Mouse (Mus musculus) forebrain, embryonic 11.5 days (tissue): ENCODE measurements at regions not wholly inside any gene's neighbourhood (a gene's known extent, or its start where the extent isn't known, plus 50 kb on each side); places are given as distances from the start of the nearest gene placed in this dataset.
"Not testable (repeated sequence)": the region's sequence is repeated elsewhere in the genome, so short reads cannot be mapped to it uniquely, and the experiment has no call there.

Experiments
- ATAC-seq: fragments of 200-750 bp; cut with Nextera tagmentation; replicated peaks from 2 replicates; pipeline ENCODE4 v1.8.0; 2017; ENCODE audit warnings: moderate TSS enrichment; ENCODE audit not compliant: low FRiP score
- DNase-seq: peaks from one replicate; pipeline ENCODE4 v3.0.0-alpha.2; 2017; ENCODE audit warnings: low spot score
- H3K27ac ChIP-seq: fragments of 300-500 bp; sonication (generic); 2 replicates; pipeline ENCODE4 v1.5.1; 2014; ENCODE audit warnings: low read depth, low read length
- H3K27me3 ChIP-seq: fragments of 300-500 bp; sonication (generic); 2 replicates; pipeline ENCODE4 v1.6.1; 2014; ENCODE audit warnings: mild to moderate bottlenecking, low read length, mixed read lengths; ENCODE audit not compliant: control insufficient read depth, insufficient read depth
- H3K36me3 ChIP-seq: fragments of 300-500 bp; sonication (generic); 2 replicates; pipeline ENCODE4 v1.6.1; 2014; ENCODE audit warnings: mild to moderate bottlenecking, low read length, moderate library complexity, mixed read lengths; ENCODE audit not compliant: control insufficient read depth, insufficient read depth
- H3K4me1 ChIP-seq: fragments of 300-500 bp; sonication (generic); replicated peaks from 2 replicates; pipeline ENCODE4 v1.6.1; 2014; ENCODE audit warnings: low read length, mixed read lengths; ENCODE audit not compliant: control insufficient read depth, insufficient read depth
- H3K4me2 ChIP-seq: fragments of 300-500 bp; sonication (generic); 2 replicates; pipeline ENCODE4 v1.6.1; 2014; ENCODE audit warnings: low read depth, mild to moderate bottlenecking, low read length, moderate library complexity, mixed read lengths; ENCODE audit not compliant: severe bottlenecking
- H3K4me3 ChIP-seq: fragments of 300-500 bp; sonication (generic); 2 replicates; pipeline ENCODE4 v1.5.1; 2014; ENCODE audit warnings: low read depth, low read length
- H3K9ac ChIP-seq: fragments of 300-500 bp; sonication (generic); 2 replicates; pipeline ENCODE4 v1.6.1; 2014; ENCODE audit warnings: low read length
- H3K9me3 ChIP-seq: fragments of 300-500 bp; sonication (generic); 2 replicates; pipeline ENCODE4 v1.6.1; 2016; ENCODE audit warnings: low read length, mixed read lengths; ENCODE audit not compliant: control insufficient read depth
- WGBS: fragments of 180-500 bp; shearing (Covaris S2); extraction: QIAGEN DNeasy Blood & Tissue Kit; methylation state at CpG from one replicate; pipeline ENCODE4 v1.1.7; 2014; 5-methylcytosine and 5-hydroxymethylcytosine counted together

GRCm38 (mm10) chr13:35541053-35541452 is 118.6 kb upstream of the Cdyl start:
- Histone ChIP-seq H3K27me3 (no peaks in the 10 kb centered on the region), H3K9me3 (no peaks in the 10 kb centered on the region), H3K27ac (no peak overlapping the region), H3K4me1 (no peaks in the 10 kb centered on the region), H3K4me3 (no peak overlapping the region), H3K9ac (no peak overlapping the region), H3K36me3 (no peaks in the 10 kb centered on the region), H3K4me2 (no peak overlapping the region)
- no peak for DNase-seq
- 88% methylated on average over 6 of the region's 6 CpGs for WGBS
- no peak for ATAC-seq

- Histone ChIP-seq H3K4me3 (no peak overlapping the region), H3K36me3 (no peaks in the 10 kb centered on the region), H3K4me1 (no peaks in the 10 kb centered on the region), H3K9ac (no peak overlapping the region), H3K4me2 (no peak overlapping the region), H3K27me3 (no peaks in the 10 kb centered on the region), H3K9me3 (no peaks in the 10 kb centered on the region), H3K27ac (no peak overlapping the region)
- 47% methylated on average over 1 of the region's 1 CpGs for WGBS
- ATAC-seq (no peak), DNase-seq (no peak)
These were observed 95.6 kb upstream of the Cdyl start for GRCm38 (mm10) chr13:35564006-35564405.

- H3K4me1 ChIP-seq, result no peaks in the 10 kb centered on the region
- H3K9ac ChIP-seq, result no peak overlapping the region
- peak; percentile 70 for DNase-seq
- no peak overlapping the region for H3K27ac ChIP-seq
- H3K9me3 ChIP-seq, result no peaks in the 10 kb centered on the region
- no peaks in the 10 kb centered on the region for H3K27me3 ChIP-seq
- 20% methylated on average over 3 of the region's 3 CpGs for WGBS
- H3K4me2 ChIP-seq, result no peak overlapping the region
- ATAC-seq, result peak; percentile 70
- H3K4me3 ChIP-seq, result no peak overlapping the region
- H3K36me3 ChIP-seq, result no peaks in the 10 kb centered on the region
These were observed 78.0 kb upstream of the Cdyl start for GRCm38 (mm10) chr13:35581616-35582015.

- Histone ChIP-seq H3K4me3 (no peak overlapping the region), H3K4me1 (no peaks in the 10 kb centered on the region), H3K36me3 (no peaks in the 10 kb centered on the region), H3K9ac (no peak overlapping the region), H3K4me2 (no peak overlapping the region), H3K27ac (no peak overlapping the region), H3K27me3 (no peaks in the 10 kb centered on the region), H3K9me3 (no peaks in the 10 kb centered on the region)
- no peak for ATAC-seq
- WGBS, result 93% methylated on average over 5 of the region's 5 CpGs
- DNase-seq, result no peak
These were observed 61.6 kb upstream of the Cdyl start for GRCm38 (mm10) chr13:35598003-35598402.

GRCm38 (mm10) chr13:35601560-35602135 is 58.0 kb upstream of the Cdyl start:
- Histone ChIP-seq H3K9ac (no peak overlapping the region), H3K9me3 (no peaks in the 10 kb centered on the region), H3K4me1 (no peaks in the 10 kb centered on the region), H3K27ac (no peak overlapping the region), H3K4me3 (no peak overlapping the region), H3K36me3 (no peaks in the 10 kb centered on the region), H3K4me2 (no peak overlapping the region), H3K27me3 (no peaks in the 10 kb centered on the region)
- no peak for DNase-seq
- WGBS, result 90% methylated on average over 2 of the region's 2 CpGs
- no peak for ATAC-seq

- DNase-seq (no peak), ATAC-seq (no peak)
- Histone ChIP-seq H3K9me3 (no peaks in the 10 kb centered on the region), H3K27me3 (no peaks in the 10 kb centered on the region), H3K9ac (no peak overlapping the region), H3K27ac (no peak overlapping the region), H3K4me3 (no peak overlapping the region), H3K4me2 (no peak overlapping the region), H3K4me1 (no peaks in the 10 kb centered on the region), H3K36me3 (no peaks in the 10 kb centered on the region)
- 90% methylated on average over 5 of the region's 5 CpGs for WGBS
These were observed 56.6 kb upstream of the Cdyl start for GRCm38 (mm10) chr13:35603080-35603479.

GRCm38 (mm10) chr13:35604061-35604460 is 55.6 kb upstream of the Cdyl start:
- 83% methylated on average over 1 of the region's 1 CpGs for WGBS
- Histone ChIP-seq H3K36me3 (no peaks in the 10 kb centered on the region), H3K9me3 (no peaks in the 10 kb centered on the region), H3K27ac (no peak overlapping the region), H3K9ac (no peak overlapping the region), H3K4me3 (no peak overlapping the region), H3K27me3 (no peaks in the 10 kb centered on the region), H3K4me2 (no peak overlapping the region), H3K4me1 (no peaks in the 10 kb centered on the region)
- ATAC-seq (no peak), DNase-seq (no peak)

GRCm38 (mm10) chr13:35604765-35605164 is 54.9 kb upstream of the Cdyl start:
- H3K27me3 ChIP-seq, result no peaks in the 10 kb centered on the region
- H3K4me3 ChIP-seq, result no peak overlapping the region
- no peaks in the 10 kb centered on the region for H3K4me1 ChIP-seq
- no peaks in the 10 kb centered on the region for H3K36me3 ChIP-seq
- H3K9ac ChIP-seq, result no peak overlapping the region
- no peak overlapping the region for H3K4me2 ChIP-seq
- DNase-seq, result no peak
- H3K27ac ChIP-seq, result no peak overlapping the region
- H3K9me3 ChIP-seq, result no peaks in the 10 kb centered on the region
- no peak for ATAC-seq
- 86% methylated on average over 3 of the region's 3 CpGs for WGBS

GRCm38 (mm10) chr13:35606857-35607561 is 52.6 kb upstream of the Cdyl start:
- not testable (repeated sequence) for H3K36me3 ChIP-seq, H3K9ac ChIP-seq, H3K4me2 ChIP-seq, H3K4me1 ChIP-seq, ATAC-seq, DNase-seq, H3K27ac ChIP-seq, H3K27me3 ChIP-seq, H3K4me3 ChIP-seq, H3K9me3 ChIP-seq
- WGBS, result 79% methylated on average over 5 of the region's 5 CpGs
